Mouse (Mus musculus) midbrain, postnatal 0 days (tissue): ENCODE data around the gene Xpot. TPM values are rescaled to one million over a fixed set of nuclear protein-coding genes. Genes with fewer than 3 reads are reported as not detected.

Experiments
- ATAC-seq: fragments of 200-750 bp; cut with Nextera tagmentation; 2 replicates; pipeline ENCODE4 v1.8.0; 2017; ENCODE audit warnings: moderate number of reproducible peaks, mild to moderate bottlenecking, moderate TSS enrichment, moderate library complexity; ENCODE audit not compliant: low FRiP score
- DNase-seq: peaks from one replicate; pipeline ENCODE4 v3.0.0-alpha.2; 2015; ENCODE audit warnings: low spot score
- H3K27ac ChIP-seq: fragments of 300-500 bp; sonication (generic); 2 replicates; pipeline ENCODE4 v1.5.1; 2014; ENCODE audit warnings: low read depth, mild to moderate bottlenecking, low read length, mixed read lengths
- H3K27me3 ChIP-seq: fragments of 300-500 bp; sonication (generic); 2 replicates; pipeline ENCODE4 v1.6.1; 2014; ENCODE audit warnings: low read length, control low read depth, mixed read lengths; ENCODE audit not compliant: insufficient read depth
- H3K36me3 ChIP-seq: fragments of 300-500 bp; sonication (generic); 2 replicates; pipeline ENCODE4 v1.6.1; 2014; ENCODE audit warnings: low read length, control low read depth, mixed read lengths; ENCODE audit not compliant: insufficient read depth
- H3K4me1 ChIP-seq: fragments of 300-500 bp; sonication (generic); 2 replicates; pipeline ENCODE4 v1.6.1; 2014; ENCODE audit warnings: mild to moderate bottlenecking, control low read depth, antibody characterized with exemption, low read length, mixed read lengths; ENCODE audit not compliant: insufficient read depth
- H3K4me2 ChIP-seq: fragments of 300-500 bp; sonication (generic); 2 replicates; pipeline ENCODE4 v1.6.1; 2014; ENCODE audit warnings: low read depth, mild to moderate bottlenecking, low read length, mixed read lengths; ENCODE audit not compliant: poor library complexity, severe bottlenecking
- H3K4me3 ChIP-seq: fragments of 300-500 bp; sonication (generic); 2 replicates; pipeline ENCODE4 v1.5.1; 2014; ENCODE audit warnings: low read depth, mild to moderate bottlenecking, low read length, moderate library complexity
- H3K9ac ChIP-seq: fragments of 300-500 bp; sonication (generic); replicated peaks from 2 replicates; pipeline ENCODE4 v1.6.1; 2014; ENCODE audit warnings: mild to moderate bottlenecking, low read length, moderate library complexity, mixed read lengths; ENCODE audit not compliant: poor library complexity, severe bottlenecking
- H3K9me3 ChIP-seq: fragments of 300-500 bp; sonication (generic); 2 replicates; pipeline ENCODE4 v1.6.1; 2016; ENCODE audit warnings: low read length, control low read depth
- CTCF ChIP-seq: IDR thresholded peaks from 2 replicates; pipeline ENCODE4 v1.5.1; 2016; ENCODE audit warnings: antibody characterized with exemption, mild to moderate bottlenecking
- WGBS: fragments of 180-500 bp; shearing (Covaris S2); extraction: QIAGEN DNeasy Blood & Tissue Kit; methylation state at CpG from one replicate; pipeline ENCODE4 v1.1.7; 2014; 5-methylcytosine and 5-hydroxymethylcytosine counted together
- polyA plus RNA-seq: library from polyadenylated mRNA; unstranded; fragments of >200 nt; fragmentation: Nextera tagmentation; extraction: Ambion mirVana; gene quantifications from 2 replicates; pipeline ENCODE4 v1.2.1, GENCODE M21; 2015
- total RNA-seq: library from RNA; depleted of rRNA; stranded (reverse); fragments of >200 nt; gene quantifications from 2 replicates; pipeline ENCODE4 v1.2.3, GENCODE M21; 2014

Xpot gene
- total and polyA plus RNA-seq, 2 experiments from 2014 or later: 26.6 to 111 TPM

- no peak for DNase-seq
- H3K27ac ChIP-seq: no peak overlapping the region
- 71% methylated on average over 6 of the region's 6 CpGs for WGBS
Measured at GRCm38 (mm10) chr10:121581405-121581804, 44.7 kb downstream of the Xpot start.

GRCm38 (mm10) chr10:121580381-121580780 lies 45.8 kb downstream of the Xpot start:
- peaks cover 6% of the 10 kb centered on the region; the same call in 1 of the 2 replicates for H3K4me1 ChIP-seq
- no peak for DNase-seq
- no peak for ATAC-seq
- no peaks in the 10 kb centered on the region for H3K9me3 ChIP-seq
- no peak overlapping the region for H3K4me3 ChIP-seq
- peaks cover 30% of the 10 kb centered on the region for H3K36me3 ChIP-seq
- H3K4me2 ChIP-seq: no peak overlapping the region
- 98% methylated on average over 5 of the region's 5 CpGs for WGBS
- H3K9ac ChIP-seq: no peak overlapping the region
- TF ChIP-seq CTCF: no peak
- no peaks in the 10 kb centered on the region for H3K27me3 ChIP-seq
- H3K27ac ChIP-seq: no peak overlapping the region

More at GRCm38 (mm10) chr10:121581405-121581804, 44.7 kb downstream of the Xpot start:
- no peak overlapping the region for H3K4me2 ChIP-seq
- no peak overlapping the region for H3K4me3 ChIP-seq
- peaks cover 30% of the 10 kb centered on the region for H3K36me3 ChIP-seq
- no peak overlapping the region for H3K9ac ChIP-seq
- H3K9me3 ChIP-seq: no peaks in the 10 kb centered on the region
- TF ChIP-seq CTCF: no peak
- no peaks in the 10 kb centered on the region for H3K27me3 ChIP-seq
- peaks cover 11% of the 10 kb centered on the region; the same call in 1 of the 2 replicates for H3K4me1 ChIP-seq
- ATAC-seq: no peak

- H3K4me3 ChIP-seq: no peak overlapping the region
- no peak overlapping the region for H3K27ac ChIP-seq
- WGBS: 81% methylated on average over 9 of the region's 9 CpGs
- no peaks in the 10 kb centered on the region for H3K4me1 ChIP-seq
- no peak overlapping the region for H3K4me2 ChIP-seq
- peaks cover 19% of the 10 kb centered on the region; the same call in 1 of the 2 replicates for H3K36me3 ChIP-seq
- H3K27me3 ChIP-seq: no peaks in the 10 kb centered on the region
- DNase-seq (no peak), ATAC-seq (no peak)
- no peak for TF ChIP-seq CTCF
- no peaks in the 10 kb centered on the region for H3K9me3 ChIP-seq
- no peak overlapping the region for H3K9ac ChIP-seq
Measured at GRCm38 (mm10) chr10:121576372-121576771, 49.8 kb downstream of the Xpot start.

- Histone ChIP-seq H3K9ac (no peak overlapping the region), H3K9me3 (no peaks in the 10 kb centered on the region), H3K36me3 (peaks cover 13% of the 10 kb centered on the region), H3K4me2 (no peak overlapping the region), H3K27me3 (no peaks in the 10 kb centered on the region), H3K4me1 (0 out of 2 replicates have a peak, but pooled peaks cover 7% of the 10 kb centered on the region), H3K27ac (no peak overlapping the region), H3K4me3 (no peak overlapping the region)
- no peak for DNase-seq
- ATAC-seq: no peak
- TF ChIP-seq CTCF: no peak
- WGBS: 98% methylated on average over 22 of the region's 22 CpGs
Measured at GRCm38 (mm10) chr10:121571511-121572147, 54.5 kb downstream of the Xpot start.

- H3K9me3 ChIP-seq: no peaks in the 10 kb centered on the region
- WGBS: 96% methylated on average over 3 of the region's 3 CpGs
- ATAC-seq (no peak), DNase-seq (no peak)
- H3K27me3 ChIP-seq: no peaks in the 10 kb centered on the region
- H3K4me3 ChIP-seq: no peak overlapping the region
- H3K27ac ChIP-seq: no peak overlapping the region
- no peak for TF ChIP-seq CTCF
- H3K4me1 ChIP-seq: 0 out of 2 replicates have a peak, but pooled peaks cover 7% of the 10 kb centered on the region
- H3K4me2 ChIP-seq: no peak overlapping the region
- peaks cover 13% of the 10 kb centered on the region for H3K36me3 ChIP-seq
- no peak overlapping the region for H3K9ac ChIP-seq
Measured at GRCm38 (mm10) chr10:121571031-121571430, 55.1 kb downstream of the Xpot start.

- H3K9me3 ChIP-seq: no peaks in the 10 kb centered on the region
- peak overlapping the region; percentile 35 for H3K4me2 ChIP-seq
- H3K27me3 ChIP-seq: no peaks in the 10 kb centered on the region
- 0 out of 2 replicates have a peak, but pooled peaks cover 7% of the 10 kb centered on the region for H3K4me1 ChIP-seq
- DNase-seq: no peak
- peak overlapping the region; percentile 80 for H3K27ac ChIP-seq
- 45% methylated on average over 6 of the region's 6 CpGs for WGBS
- H3K9ac ChIP-seq: no peak overlapping the region
- ATAC-seq: peak; percentile 44; the same call in 1 of the 2 replicates
- TF ChIP-seq CTCF: no peak
- H3K4me3 ChIP-seq: no peak overlapping the region
- peaks cover 17% of the 10 kb centered on the region for H3K36me3 ChIP-seq
Measured at GRCm38 (mm10) chr10:121569796-121570195, 56.3 kb downstream of the Xpot start.
